Mouse (Mus musculus) erythroblast, embryonic 14.5 days (primary cell): ENCODE measurements around the gene A2ml1.

Experiments
- GATA1 ChIP-seq: IDR thresholded peaks from 2 replicates; pipeline ENCODE4 v1.6.1; 2012; ENCODE audit warnings: low read length, inconsistent platforms, mixed read lengths
- TAL1 ChIP-seq: IDR thresholded peaks from 3 replicates; pipeline ENCODE4 v1.6.1; 2012; ENCODE audit warnings: low read length, inconsistent platforms, mixed read lengths

DNA sequence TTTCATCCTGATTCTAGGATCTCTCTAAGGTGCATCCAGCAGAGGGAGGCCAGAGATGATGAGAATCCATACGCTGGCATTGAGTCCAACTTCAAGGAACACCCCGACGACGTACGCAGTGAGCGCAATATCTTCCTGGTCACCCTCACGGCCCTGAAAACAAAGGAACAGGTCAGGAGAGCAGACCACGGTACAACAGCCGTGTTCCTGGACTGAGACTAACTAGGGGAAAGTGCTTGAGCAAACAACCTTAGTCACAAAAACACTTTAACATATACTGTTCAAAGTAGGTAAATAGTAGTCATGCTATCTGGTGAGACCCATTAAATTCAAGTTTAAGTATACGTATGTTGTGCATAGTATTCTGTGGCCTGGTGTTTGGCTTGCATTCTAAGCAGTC is 32.9 kb downstream of the A2ml1 start:
- TF ChIP-seq TAL1: no peak
- TF ChIP-seq GATA1: no peak
